Mouse (Mus musculus): ENCODE measurements around the gene Manba.

- TF ChIP-seq HCFC1 (IDR thresholded peaks at IDR 0.05; ENCODE audit: low read depth, low read length): no peak
- no peak for TF ChIP-seq POLR2A (IDR thresholded peaks at IDR 0.05; ENCODE audit: low read depth, low read length)
- TF ChIP-seq CTCF (conservative IDR thresholded peaks at IDR 0.05 in 1 of 2, IDR thresholded peaks at IDR 0.05 in 1 of 2; ENCODE audit: low read depth in 2 of 2, low read length in 2 of 2): no peak
- no peak for TF ChIP-seq EP300 (IDR thresholded peaks at IDR 0.05; ENCODE audit: low read length)
- TF ChIP-seq RCOR1 (conservative IDR thresholded peaks at IDR 0.05; ENCODE audit: low read depth, low read length): no peak
- TF ChIP-seq USF1 (IDR thresholded peaks at IDR 0.05; ENCODE audit: low read depth, low read length): no peak
These were observed 20.6 kb downstream of the Manba start for GRCm38 (mm10) chr3:135505916-135506482.

Measured in CH12.LX (cell line).